22 mouse cellular contexts compared by ENCODE assay signal in genomic region chr11:72155981-72156428, GRCm38 (mm10). TPM values are rescaled to one million over a fixed set of nuclear protein-coding genes. Genes with fewer than 3 reads are reported as not detected.
DNase-seq lines count a peak whose midpoint lies in the region; ATAC-seq and TF ChIP-seq lines count a peak whose summit lies in the region.
"Had no signal": no experiment of that assay in that cellular context is flagged by ENCODE, and none has a peak within 500 bp of the region (broad histone marks: within the 10 kb centered on the region; RNA-seq: fewer than 3 reads in every experiment).

No protein-coding gene starts in this region.

- H3K9ac ChIP-seq in embryonic facial prominence, embryonic 13.5 days = no peak overlapping the region
- H3K9ac ChIP-seq in intestine, embryonic 14.5 days (ENCODE audit: low read length) = no peak overlapping the region
- H3K9ac ChIP-seq in intestine, postnatal 0 days (ENCODE audit: low read depth, low read length) = no peak overlapping the region
- H3K9ac ChIP-seq in midbrain, embryonic 16.5 days (ENCODE audit: low read depth, low read length) = no peak overlapping the region
- no peak overlapping the region for H3K9ac ChIP-seq in midbrain, postnatal 0 days (replicated peaks; ENCODE audit: low read length, poor library complexity, severe bottlenecking)
- H3K9ac ChIP-seq: heart, embryonic 12.5 days; limb, embryonic 13.5 days; liver, embryonic 14.5 days; lung, embryonic 14.5 days had no signal

- H3K4me1 ChIP-seq in embryonic facial prominence, embryonic 13.5 days = peaks cover 23% of the 10 kb centered on the region
- peaks cover 8% of the 10 kb centered on the region for H3K4me1 ChIP-seq in embryonic facial prominence, embryonic 10.5 days
- peaks cover 12% of the 10 kb centered on the region for H3K4me1 ChIP-seq in intestine, embryonic 14.5 days (replicated peaks; ENCODE audit: control insufficient read depth, insufficient read depth, low read length)
- H3K4me1 ChIP-seq in intestine, postnatal 0 days (replicated peaks; ENCODE audit: control insufficient read depth, insufficient read depth, low read length) = no peaks in the 10 kb centered on the region
- H3K4me1 ChIP-seq in midbrain, embryonic 16.5 days (ENCODE audit: control insufficient read depth, insufficient read depth, low read length) = peaks cover 13% of the 10 kb centered on the region
- H3K4me1 ChIP-seq in midbrain, postnatal 0 days (ENCODE audit: insufficient read depth, low read length) = no peaks in the 10 kb centered on the region

- TF ChIP-seq CTCF in intestine, postnatal 0 days (IDR thresholded peaks at IDR 0.05; ENCODE audit: low read depth) = no peak
- no peak for TF ChIP-seq CTCF in midbrain, postnatal 0 days (IDR thresholded peaks at IDR 0.05)

- no peak overlapping the region for H3K4me2 ChIP-seq in embryonic facial prominence, embryonic 13.5 days
- peak overlapping the region; percentile 11; the same call in 1 of the 2 replicates for H3K4me2 ChIP-seq in intestine, embryonic 14.5 days (ENCODE audit: low read length)
- no peak overlapping the region for H3K4me2 ChIP-seq in intestine, postnatal 0 days (replicated peaks; ENCODE audit: low read depth)
- H3K4me2 ChIP-seq in midbrain, embryonic 16.5 days (ENCODE audit: low read length) = no peak overlapping the region
- no peak overlapping the region for H3K4me2 ChIP-seq in midbrain, postnatal 0 days (ENCODE audit: low read depth, low read length, poor library complexity, severe bottlenecking)
- H3K4me2 ChIP-seq: heart, embryonic 12.5 days; limb, embryonic 13.5 days; lung, embryonic 14.5 days had no signal

- no peak for DNase-seq in embryonic facial prominence, embryonic 10.5 days (ENCODE audit: low spot score)
- no peak for DNase-seq in intestine, embryonic 14.5 days (ENCODE audit: low spot score)
- no peak for DNase-seq in midbrain, postnatal 0 days (ENCODE audit: low spot score)
- DNase-seq in cerebellum, adult 11 months = no peak
- DNase-seq: cerebellum, adult 2 months; gastrocnemius, postnatal 14 days; heart, postnatal 10 days; kidney, adult 8-10 months; kidney, postnatal 10 days; lung, postnatal 36 days; thymus, postnatal 36 days had no signal

- H3K9me3 ChIP-seq in embryonic facial prominence, embryonic 13.5 days = no peaks in the 10 kb centered on the region
- no peaks in the 10 kb centered on the region for H3K9me3 ChIP-seq in embryonic facial prominence, embryonic 10.5 days
- H3K9me3 ChIP-seq in intestine, embryonic 14.5 days (ENCODE audit: control insufficient read depth, low read length) = no peaks in the 10 kb centered on the region
- no peaks in the 10 kb centered on the region for H3K9me3 ChIP-seq in intestine, postnatal 0 days (ENCODE audit: control insufficient read depth)
- no peaks in the 10 kb centered on the region for H3K9me3 ChIP-seq in midbrain, embryonic 16.5 days (replicated peaks; ENCODE audit: control insufficient read depth, low read length, poor library complexity, severe bottlenecking)
- no peaks in the 10 kb centered on the region for H3K9me3 ChIP-seq in midbrain, postnatal 0 days (ENCODE audit: low read length)
- H3K9me3 ChIP-seq: heart, embryonic 12.5 days; hindbrain, embryonic 10.5 days; limb, embryonic 13.5 days; megakaryocyte, embryonic 14.5 days had no signal

- WGBS in embryonic facial prominence, embryonic 13.5 days = 68% methylated on average over 4 of the region's 4 CpGs
- 91% methylated on average over 4 of the region's 4 CpGs for WGBS in embryonic facial prominence, embryonic 10.5 days
- 44% methylated on average over 4 of the region's 4 CpGs for WGBS in intestine, embryonic 14.5 days
- WGBS in intestine, postnatal 0 days = 68% methylated on average over 4 of the region's 4 CpGs
- 71% methylated on average over 4 of the region's 4 CpGs for WGBS in midbrain, embryonic 16.5 days
- 66% methylated on average over 4 of the region's 4 CpGs for WGBS in midbrain, postnatal 0 days

- ATAC-seq in embryonic facial prominence, embryonic 13.5 days (ENCODE audit: insufficient number of reproducible peaks, insufficient read depth, low FRiP score, low TSS enrichment, low read depth) = no peak
- ATAC-seq in intestine, embryonic 14.5 days (replicated peaks; ENCODE audit: low FRiP score, low TSS enrichment, low read depth) = 0 out of 2 replicates have a peak, but pooled peaks have one; percentile 20
- no peak for ATAC-seq in intestine, postnatal 0 days
- no peak for ATAC-seq in midbrain, embryonic 16.5 days
- ATAC-seq in midbrain, postnatal 0 days (ENCODE audit: low FRiP score) = no peak

- H3K4me3 ChIP-seq in embryonic facial prominence, embryonic 13.5 days = no peak overlapping the region
- no peak overlapping the region for H3K4me3 ChIP-seq in embryonic facial prominence, embryonic 10.5 days
- H3K4me3 ChIP-seq in intestine, embryonic 14.5 days (ENCODE audit: low read depth, low read length) = no peak overlapping the region
- H3K4me3 ChIP-seq in intestine, postnatal 0 days (ENCODE audit: low read depth, low read length) = no peak overlapping the region
- H3K4me3 ChIP-seq in midbrain, embryonic 16.5 days (ENCODE audit: low read depth, low read length) = no peak overlapping the region
- H3K4me3 ChIP-seq in midbrain, postnatal 0 days (ENCODE audit: low read depth, low read length) = no peak overlapping the region
- H3K4me3 ChIP-seq: heart, embryonic 12.5 days; hindbrain, embryonic 10.5 days; limb, embryonic 13.5 days; megakaryocyte, embryonic 14.5 days had no signal

- H3K27ac ChIP-seq in embryonic facial prominence, embryonic 13.5 days = peak overlapping the region; percentile 80
- H3K27ac ChIP-seq in embryonic facial prominence, embryonic 10.5 days (replicated peaks) = no peak overlapping the region
- H3K27ac ChIP-seq in intestine, embryonic 14.5 days (ENCODE audit: low read depth) = peak overlapping the region; percentile 81
- no peak overlapping the region for H3K27ac ChIP-seq in intestine, postnatal 0 days (ENCODE audit: low read depth, low read length)
- 0 out of 2 replicates have a peak overlapping the region, but pooled peaks have one; percentile 2 for H3K27ac ChIP-seq in midbrain, embryonic 16.5 days (ENCODE audit: low read length)
- H3K27ac ChIP-seq in midbrain, postnatal 0 days (ENCODE audit: low read depth, low read length) = no peak overlapping the region
- H3K27ac ChIP-seq: limb, embryonic 13.5 days; liver, embryonic 14.5 days had no signal

- no peaks in the 10 kb centered on the region for H3K27me3 ChIP-seq in embryonic facial prominence, embryonic 13.5 days
- H3K27me3 ChIP-seq in embryonic facial prominence, embryonic 10.5 days (replicated peaks; ENCODE audit: low read depth, poor library complexity, severe bottlenecking) = no peaks in the 10 kb centered on the region
- H3K27me3 ChIP-seq in intestine, embryonic 14.5 days (replicated peaks; ENCODE audit: control insufficient read depth, insufficient read depth, low read length) = no peaks in the 10 kb centered on the region
- H3K27me3 ChIP-seq in intestine, postnatal 0 days (replicated peaks; ENCODE audit: control insufficient read depth, insufficient read depth, low read length) = no peaks in the 10 kb centered on the region
- H3K27me3 ChIP-seq in midbrain, embryonic 16.5 days (ENCODE audit: control insufficient read depth, insufficient read depth, low read depth, low read length) = no peaks in the 10 kb centered on the region
- H3K27me3 ChIP-seq in midbrain, postnatal 0 days (ENCODE audit: insufficient read depth, low read length) = no peaks in the 10 kb centered on the region
- H3K27me3 ChIP-seq: heart, embryonic 12.5 days; limb, embryonic 13.5 days; megakaryocyte, embryonic 14.5 days had no signal

- peaks cover 60% of the 10 kb centered on the region for H3K36me3 ChIP-seq in embryonic facial prominence, embryonic 13.5 days
- H3K36me3 ChIP-seq in embryonic facial prominence, embryonic 10.5 days (replicated peaks) = peaks cover 77% of the 10 kb centered on the region
- peaks cover 53% of the 10 kb centered on the region for H3K36me3 ChIP-seq in intestine, embryonic 14.5 days (ENCODE audit: control insufficient read depth, insufficient read depth, low read length)
- peaks cover 47% of the 10 kb centered on the region for H3K36me3 ChIP-seq in intestine, postnatal 0 days (ENCODE audit: control insufficient read depth, insufficient read depth)
- peaks cover 23% of the 10 kb centered on the region for H3K36me3 ChIP-seq in midbrain, embryonic 16.5 days (ENCODE audit: control insufficient read depth, insufficient read depth, low read length)
- peaks cover 36% of the 10 kb centered on the region for H3K36me3 ChIP-seq in midbrain, postnatal 0 days (ENCODE audit: insufficient read depth, low read length)

RNA-seq across cellular contexts. Expression of gene Pitpnm3, which starts 20.4 kb away (rescaled TPM):
- 0.62 and 1.2 TPM in 2 replicates for polyA plus RNA-seq in embryonic facial prominence, embryonic 13.5 days (2015; fragmentation: Nextera tagmentation; extraction: Ambion mirVana)
- 0.23 and 0.24 TPM in 2 replicates for polyA plus RNA-seq in embryonic facial prominence, embryonic 10.5 days (2016; fragmentation: Nextera tagmentation; extraction: Ambion mirVana)
- polyA plus RNA-seq in intestine, embryonic 14.5 days (2014; fragmentation: Nextera tagmentation; extraction: Ambion mirVana) = 1.4 TPM in 2 replicates
- polyA plus RNA-seq in intestine, postnatal 0 days (2015; fragmentation: Nextera tagmentation; extraction: Ambion mirVana) = 0.68 and 0.86 TPM in 2 replicates
- 5.4 and 6.1 TPM in 2 replicates for polyA plus RNA-seq in midbrain, embryonic 16.5 days (2015; fragmentation: Nextera tagmentation; extraction: Ambion mirVana)
- 29.6 and 33.0 TPM in 2 replicates for total RNA-seq in midbrain, postnatal 0 days (2014; rRNA removed)
- 7.2 and 7.9 TPM in 2 replicates for polyA plus RNA-seq in midbrain, postnatal 0 days (2015; fragmentation: Nextera tagmentation; extraction: Ambion mirVana)
- total RNA-seq: monocyte, adult 5-6 weeks; neutrophil, adult 5-6 weeks had no signal

RNA-seq across cellular contexts. Expression of gene Gm43951, which starts 50.6 kb away (rescaled TPM):
- polyA plus RNA-seq in embryonic facial prominence, embryonic 13.5 days (2015; fragmentation: Nextera tagmentation; extraction: Ambion mirVana) = 0.52 and 0.84 TPM in 2 replicates
- polyA plus RNA-seq in embryonic facial prominence, embryonic 10.5 days (2016; fragmentation: Nextera tagmentation; extraction: Ambion mirVana) = 0.72 and 0.83 TPM in 2 replicates
- polyA plus RNA-seq in intestine, embryonic 14.5 days (2014; fragmentation: Nextera tagmentation; extraction: Ambion mirVana) = 0.08 and 0.09 TPM in 2 replicates
- polyA plus RNA-seq in intestine, postnatal 0 days (2015; fragmentation: Nextera tagmentation; extraction: Ambion mirVana) = not detected in 2 replicates
- 1.7 and 1.9 TPM in 2 replicates for polyA plus RNA-seq in midbrain, embryonic 16.5 days (2015; fragmentation: Nextera tagmentation; extraction: Ambion mirVana)
- 2.5 and 2.6 TPM in 2 replicates for total RNA-seq in midbrain, postnatal 0 days (2014; rRNA removed)
- 1.1 and 1.5 TPM in 2 replicates for polyA plus RNA-seq in midbrain, postnatal 0 days (2015; fragmentation: Nextera tagmentation; extraction: Ambion mirVana)
- total RNA-seq: monocyte, adult 5-6 weeks had no signal
- polyA plus RNA-seq: lung, embryonic 14.5 days had no signal

RNA-seq across cellular contexts. Expression of gene 4933427D14Rik, which starts 51.3 kb away (rescaled TPM):
- polyA plus RNA-seq in embryonic facial prominence, embryonic 13.5 days (2015; fragmentation: Nextera tagmentation; extraction: Ambion mirVana) = 20.6 and 24.1 TPM in 2 replicates
- 17.1 and 19.9 TPM in 2 replicates for polyA plus RNA-seq in embryonic facial prominence, embryonic 10.5 days (2016; fragmentation: Nextera tagmentation; extraction: Ambion mirVana)
- 11.0 and 13.9 TPM in 2 replicates for polyA plus RNA-seq in intestine, embryonic 14.5 days (2014; fragmentation: Nextera tagmentation; extraction: Ambion mirVana)
- polyA plus RNA-seq in intestine, postnatal 0 days (2015; fragmentation: Nextera tagmentation; extraction: Ambion mirVana) = 4.3 and 4.8 TPM in 2 replicates
- polyA plus RNA-seq in midbrain, embryonic 16.5 days (2015; fragmentation: Nextera tagmentation; extraction: Ambion mirVana) = 18.4 and 26.0 TPM in 2 replicates
- 16.6 and 21.9 TPM in 2 replicates for total RNA-seq in midbrain, postnatal 0 days (2014; rRNA removed)
- 13.7 and 20.6 TPM in 2 replicates for polyA plus RNA-seq in midbrain, postnatal 0 days (2015; fragmentation: Nextera tagmentation; extraction: Ambion mirVana)

RNA-seq across cellular contexts. Expression of gene Txndc17, which starts 51.3 kb away (rescaled TPM):
- 243 and 259 TPM in 2 replicates for polyA plus RNA-seq in embryonic facial prominence, embryonic 13.5 days (2015; fragmentation: Nextera tagmentation; extraction: Ambion mirVana)
- polyA plus RNA-seq in embryonic facial prominence, embryonic 10.5 days (2016; fragmentation: Nextera tagmentation; extraction: Ambion mirVana) = 180 TPM in 2 replicates
- 256 and 268 TPM in 2 replicates for polyA plus RNA-seq in intestine, embryonic 14.5 days (2014; fragmentation: Nextera tagmentation; extraction: Ambion mirVana)
- polyA plus RNA-seq in intestine, postnatal 0 days (2015; fragmentation: Nextera tagmentation; extraction: Ambion mirVana) = 642 and 665 TPM in 2 replicates
- polyA plus RNA-seq in midbrain, embryonic 16.5 days (2015; fragmentation: Nextera tagmentation; extraction: Ambion mirVana) = 137 and 145 TPM in 2 replicates
- total RNA-seq in midbrain, postnatal 0 days (2014; rRNA removed) = 54.1 and 57.7 TPM in 2 replicates
- polyA plus RNA-seq in midbrain, postnatal 0 days (2015; fragmentation: Nextera tagmentation; extraction: Ambion mirVana) = 137 TPM in 2 replicates

RNA-seq across cellular contexts. Expression of gene Med31, which starts 59.4 kb away (rescaled TPM):
- 50.3 and 55.3 TPM in 2 replicates for polyA plus RNA-seq in embryonic facial prominence, embryonic 13.5 days (2015; fragmentation: Nextera tagmentation; extraction: Ambion mirVana)
- polyA plus RNA-seq in embryonic facial prominence, embryonic 10.5 days (2016; fragmentation: Nextera tagmentation; extraction: Ambion mirVana) = 46.7 and 50.8 TPM in 2 replicates
- polyA plus RNA-seq in intestine, embryonic 14.5 days (2014; fragmentation: Nextera tagmentation; extraction: Ambion mirVana) = 37.3 and 38.0 TPM in 2 replicates
- polyA plus RNA-seq in intestine, postnatal 0 days (2015; fragmentation: Nextera tagmentation; extraction: Ambion mirVana) = 23.9 and 25.5 TPM in 2 replicates
- 53.2 and 55.9 TPM in 2 replicates for polyA plus RNA-seq in midbrain, embryonic 16.5 days (2015; fragmentation: Nextera tagmentation; extraction: Ambion mirVana)
- total RNA-seq in midbrain, postnatal 0 days (2014; rRNA removed) = 21.4 and 26.5 TPM in 2 replicates
- 40.7 and 42.4 TPM in 2 replicates for polyA plus RNA-seq in midbrain, postnatal 0 days (2015; fragmentation: Nextera tagmentation; extraction: Ambion mirVana)

Comparison
In these comparisons a context has a peak if more than half of its experiments do, and no peak if none do; other contexts are left out.
1. H3K27ac ChIP-seq: peak in embryonic facial prominence, embryonic 13.5 days (single experiment), intestine, embryonic 14.5 days (single experiment) and midbrain, embryonic 16.5 days (single experiment); none in embryonic facial prominence, embryonic 10.5 days (single experiment), intestine, postnatal 0 days (single experiment) and midbrain, postnatal 0 days (single experiment).